Mouse (Mus musculus): Measurements from ENCODE around the gene A930002H24Rik. TPM values are rescaled to one million over a fixed set of nuclear protein-coding genes. Genes with fewer than 3 reads are reported as not detected.

Gene A930002H24Rik
- polyA plus RNA-seq (2012; ENCODE audit: low replicate concordance), result not detected in 2 replicates

DNA sequence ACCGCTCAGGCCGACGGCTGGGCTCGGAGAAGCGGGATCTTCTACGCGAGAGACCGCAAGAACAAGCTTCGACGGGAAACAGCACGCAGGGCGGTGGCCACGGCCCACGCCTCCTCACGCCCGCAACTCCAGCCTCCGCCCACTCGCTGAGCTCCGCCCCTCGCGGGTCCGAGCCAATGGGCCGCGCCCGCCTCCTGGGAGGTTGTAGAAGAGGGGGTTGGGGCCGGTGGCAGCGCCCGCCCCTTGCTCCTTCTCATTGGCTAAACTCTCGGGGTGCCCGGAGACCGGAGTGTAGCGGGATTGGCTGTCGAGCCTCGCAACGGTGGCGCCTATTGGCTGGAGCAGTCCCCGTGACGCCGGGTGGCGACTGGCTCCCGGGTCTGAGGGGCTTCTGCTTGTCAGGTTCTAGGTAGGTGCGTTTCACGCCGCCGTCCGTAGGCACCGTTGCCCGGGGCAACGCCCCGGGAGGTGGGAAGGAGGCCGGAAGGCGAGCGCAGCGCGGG is at the start of gene A930002H24Rik:
Gene A930002H24Rik (minus strand): TSS at position 145 of the 503 bp plus-strand sequence.

DNA sequence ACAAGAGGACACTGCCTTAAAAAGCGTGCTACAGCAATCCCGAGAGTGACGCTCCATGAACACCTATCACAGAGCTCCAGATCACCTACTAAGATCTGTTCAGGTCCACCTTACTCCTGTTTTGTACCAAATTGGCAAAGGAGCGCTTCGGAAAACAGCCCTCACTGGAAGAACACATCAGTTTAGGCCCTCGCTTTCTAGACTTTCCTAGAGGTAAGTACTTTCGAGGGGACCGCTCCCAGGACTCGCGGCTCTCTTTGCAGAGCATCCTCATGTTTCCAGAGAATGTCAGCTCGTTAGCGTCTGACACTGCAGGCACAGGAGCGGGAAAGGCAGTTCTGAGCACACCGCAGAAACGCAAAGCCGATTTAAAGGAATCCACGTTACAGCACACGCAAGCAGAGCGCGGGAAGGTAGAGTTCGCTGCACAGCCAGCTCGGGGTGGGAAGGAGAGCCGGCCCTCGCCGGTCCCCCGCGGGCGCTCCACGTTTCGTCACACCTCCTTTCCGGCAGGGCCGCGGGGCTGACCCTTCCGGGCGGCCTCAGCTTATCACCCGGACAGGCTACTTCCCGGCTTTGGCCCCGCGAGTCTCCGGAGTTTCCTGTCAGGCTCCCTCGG is 470 bp downstream of the A930002H24Rik start, which contains the start of gene Fer:
Gene Fer (plus strand): TSS at position 51 of the 619 bp plus-strand sequence.

Other genes starting within 250 kb of the A930002H24Rik start
- 1.1 TPM in 1 of 2 replicates, not detected in the other for gene Fer, start 729 bp downstream of the A930002H24Rik start, polyA plus RNA-seq (2012; ENCODE audit: low replicate concordance)

Measured in leukemia stem cell, adult 10-12 weeks (primary cell).